Mouse (Mus musculus) layer of hippocampus, adult 11-12 months (tissue): ENCODE results near the gene Dpm1.

Experiments used
- DNase-seq: peaks from one replicate; pipeline ENCODE4 v3.0.0; 2022; ENCODE audit warnings: low spot score

Gene Dpm1

GRCm38 (mm10) chr2:168230026-168230728, at the start of gene Dpm1, which contains the start of the genes Gm20716 and Mocs3:
Gene Dpm1 (minus strand): TSS chr2:168230591.
Gene Gm20716 (minus strand): TSS chr2:168230364.
Gene Mocs3 (plus strand): TSS chr2:168230622.
- DNase-seq = peak; percentile 89

- DNase-seq = peak; percentile 75
Measured at GRCm38 (mm10) chr2:168274374-168274935, 44.1 kb upstream of the Dpm1 start.

GRCm38 (mm10) chr2:168273387-168273786, 43.0 kb upstream of the Dpm1 start:
- DNase-seq = no peak

- no peak for DNase-seq
Measured at GRCm38 (mm10) chr2:168268033-168268432, 37.6 kb upstream of the Dpm1 start.

GRCm38 (mm10) chr2:168260900-168261299, 30.5 kb upstream of the Dpm1 start:
- DNase-seq = peak; percentile 75

GRCm38 (mm10) chr2:168260124-168260523, 29.7 kb upstream of the Dpm1 start:
- DNase-seq = no peak

- no peak for DNase-seq
Measured at GRCm38 (mm10) chr2:168259046-168259445, 28.7 kb upstream of the Dpm1 start.

GRCm38 (mm10) chr2:168257188-168257587, 26.8 kb upstream of the Dpm1 start:
- DNase-seq = no peak

GRCm38 (mm10) chr2:168256506-168256905, 26.1 kb upstream of the Dpm1 start:
- no peak for DNase-seq

- DNase-seq = no peak
Measured at GRCm38 (mm10) chr2:168253822-168254221, 23.4 kb upstream of the Dpm1 start.

GRCm38 (mm10) chr2:168252639-168253292, 22.4 kb upstream of the Dpm1 start:
- DNase-seq = peak; percentile 37

GRCm38 (mm10) chr2:168250270-168250669, 19.9 kb upstream of the Dpm1 start:
- DNase-seq = peak; percentile 92

GRCm38 (mm10) chr2:168248856-168249245, 18.5 kb upstream of the Dpm1 start:
- no peak for DNase-seq

- DNase-seq = no peak
Measured at GRCm38 (mm10) chr2:168248167-168248855, 17.9 kb upstream of the Dpm1 start.

GRCm38 (mm10) chr2:168245571-168245970, 15.2 kb upstream of the Dpm1 start:
- no peak for DNase-seq

- no peak for DNase-seq
Measured at GRCm38 (mm10) chr2:168243278-168243677, 12.9 kb upstream of the Dpm1 start.

- DNase-seq = no peak
Measured at GRCm38 (mm10) chr2:168242841-168243240, 12.4 kb upstream of the Dpm1 start.

- no peak for DNase-seq
Measured at GRCm38 (mm10) chr2:168238335-168238734, 7.9 kb upstream of the Dpm1 start.

- no peak for DNase-seq
Measured at GRCm38 (mm10) chr2:168233286-168233685, 2.9 kb upstream of the Dpm1 start.

- DNase-seq = no peak
Measured at GRCm38 (mm10) chr2:168231471-168231829, 1.1 kb upstream of the Dpm1 start.

- DNase-seq = peak; percentile 31
Measured at GRCm38 (mm10) chr2:168230773-168231470, 531 bp upstream of the Dpm1 start.
